Mouse (Mus musculus) MEL (cell line): ENCODE data around the gene Gcm2. TPM values are rescaled to one million over a fixed set of nuclear protein-coding genes. Genes with fewer than 3 reads are reported as not detected.

Source experiments
- DNase-seq: peaks from one replicate; pipeline ENCODE4 v3.0.0; 2011; ENCODE audit warnings: low read depth, low spot score
- H3K27ac ChIP-seq: 2 replicates; pipeline ENCODE4 v1.5.1; 2012; ENCODE audit warnings: low read depth, mild to moderate bottlenecking, control low read depth, low read length, moderate library complexity; ENCODE audit not compliant: control insufficient read depth
- H3K27me3 ChIP-seq, 2 experiments: fragments of 150-350 bp in 1 of 2; sonication (generic) in 1 of 2; 2 replicates each; pipeline ENCODE4 v1.6.1; 2012; ENCODE audit warnings: low read length in 2 of 2, mild to moderate bottlenecking in 2 of 2, improper control_type of control experiment in 1 of 2, moderate library complexity in 1 of 2; ENCODE audit not compliant: insufficient read depth in 2 of 2, control insufficient read depth in 1 of 2
- H3K36me3 ChIP-seq, 2 experiments: 2 replicates each; pipeline ENCODE4 v1.6.1; 2012 to 2014; ENCODE audit warnings: low read length in 2 of 2, improper control_type of control experiment in 1 of 2, inconsistent platforms in 1 of 2, mild to moderate bottlenecking in 1 of 2; ENCODE audit not compliant: insufficient read depth in 2 of 2, control insufficient read depth in 1 of 2
- H3K4me1 ChIP-seq, 2 experiments: fragments of 150-350 bp in 1 of 2; sonication (generic) in 1 of 2; 2 replicates each; pipeline ENCODE4 v1.6.1; 2012; ENCODE audit warnings: low read length in 2 of 2, improper control_type of control experiment in 1 of 2, mild to moderate bottlenecking in 1 of 2; ENCODE audit not compliant: insufficient read depth in 2 of 2, control insufficient read depth in 1 of 2
- H3K4me3 ChIP-seq, 2 experiments: fragments of 150-350 bp in 1 of 2; sonication (generic) in 1 of 2; 2 replicates each; pipeline ENCODE4 v1.5.1; 2012; ENCODE audit warnings: low read depth in 2 of 2, low read length in 2 of 2, mild to moderate bottlenecking in 2 of 2, moderate library complexity in 2 of 2, control low read depth in 1 of 2, improper control_type of control experiment in 1 of 2; ENCODE audit not compliant: control insufficient read depth in 1 of 2, insufficient read depth in 1 of 2
- H3K79me2 ChIP-seq: 2 replicates; pipeline ENCODE4 v1.6.1; 2012; ENCODE audit warnings: mild to moderate bottlenecking, low read length, moderate library complexity; ENCODE audit not compliant: control insufficient read depth, poor library complexity, insufficient read depth
- H3K9ac ChIP-seq: 2 replicates; pipeline ENCODE4 v1.6.1; 2012; ENCODE audit warnings: low read depth, mild to moderate bottlenecking, control low read depth, low read length, moderate library complexity; ENCODE audit not compliant: control insufficient read depth, poor library complexity, severe bottlenecking
- H3K9me3 ChIP-seq: fragments of 150-350 bp; sonication (generic); replicated peaks from 2 replicates; pipeline ENCODE4 v1.6.1; 2012; ENCODE audit warnings: mild to moderate bottlenecking, low read length, improper control_type of control experiment, moderate library complexity; ENCODE audit not compliant: insufficient read depth
- CTCF ChIP-seq, 3 experiments: IDR thresholded peaks in 2 of 3; conservative IDR thresholded peaks in 1 of 3; 2 replicates each; pipeline ENCODE4 v1.5.1; 2011 to 2012; ENCODE audit warnings: low read length in 3 of 3, low read depth in 2 of 3, mild to moderate bottlenecking in 2 of 3, improper control_type of control experiment in 1 of 3, inconsistent platforms in 1 of 3, mixed read lengths in 1 of 3, moderate library complexity in 1 of 3; ENCODE audit not compliant: control insufficient read depth in 1 of 3, insufficient read depth in 1 of 3, poor library complexity in 1 of 3, severe bottlenecking in 1 of 3
- GATA1 ChIP-seq: IDR thresholded peaks from 2 replicates; pipeline ENCODE4 v1.6.1; 2011; ENCODE audit warnings: low read depth, low read length, improper control_type of control experiment
- MAFK ChIP-seq: IDR thresholded peaks from 2 replicates; pipeline ENCODE4 v1.6.1; 2011; ENCODE audit warnings: low read depth, mild to moderate bottlenecking, low read length, improper control_type of control experiment, borderline replicate concordance
- MEF2A ChIP-seq: IDR thresholded peaks from 2 replicates; pipeline ENCODE4 v1.6.1; 2014; ENCODE audit warnings: low read depth, mild to moderate bottlenecking, inconsistent platforms, low read length, improper control_type of control experiment; ENCODE audit not compliant: poor library complexity, insufficient replicate concordance, severe bottlenecking; ENCODE audit errors: extremely low read depth
- MXI1 ChIP-seq: IDR thresholded peaks from 2 replicates; pipeline ENCODE4 v1.6.1; 2011; ENCODE audit warnings: mild to moderate bottlenecking, low read depth, low read length, improper control_type of control experiment
- MYB ChIP-seq: IDR thresholded peaks from 2 replicates; pipeline ENCODE4 v1.6.1; 2011; ENCODE audit warnings: mild to moderate bottlenecking, low read depth, low read length, improper control_type of control experiment
- MYC ChIP-seq: IDR thresholded peaks from 2 replicates; pipeline ENCODE4 v1.6.1; 2011; ENCODE audit warnings: low read depth, mild to moderate bottlenecking, low read length, improper control_type of control experiment, moderate library complexity
- POLR2A ChIP-seq, 2 experiments: IDR thresholded peaks; 2 replicates each; pipeline ENCODE4 v1.6.1; 2011 to 2012; ENCODE audit warnings: low read length in 2 of 2, mild to moderate bottlenecking in 2 of 2, control low read depth in 1 of 2, improper control_type of control experiment in 1 of 2, low read depth in 1 of 2, moderate library complexity in 1 of 2; ENCODE audit not compliant: control insufficient read depth in 1 of 2, insufficient read depth in 1 of 2, poor library complexity in 1 of 2
- TBP ChIP-seq: IDR thresholded peaks from 2 replicates; pipeline ENCODE4 v1.8.0; 2011; ENCODE audit warnings: low read depth, low read length, improper control_type of control experiment
- USF1 ChIP-seq: IDR thresholded peaks from 2 replicates; pipeline ENCODE4 v1.6.1; 2014; ENCODE audit warnings: low read depth, mild to moderate bottlenecking, inconsistent platforms, low read length, improper control_type of control experiment, moderate library complexity
- USF2 ChIP-seq, 2 experiments: IDR thresholded peaks; 2 replicates each; pipeline ENCODE4 v1.6.1; 2011 to 2012; ENCODE audit warnings: improper control_type of control experiment in 2 of 2, low read length in 2 of 2, borderline replicate concordance in 1 of 2, inconsistent platforms in 1 of 2, low read depth in 1 of 2, mild to moderate bottlenecking in 1 of 2; ENCODE audit not compliant: insufficient read depth in 1 of 2
- ZMIZ1 ChIP-seq: IDR thresholded peaks from 2 replicates; pipeline ENCODE4 v1.6.1; 2012; ENCODE audit warnings: low read depth, mild to moderate bottlenecking, inconsistent platforms, low read length, improper control_type of control experiment, moderate library complexity
- ZNF384 ChIP-seq: IDR thresholded peaks from 2 replicates; pipeline ENCODE4 v1.6.1; 2012; ENCODE audit warnings: low read depth, mild to moderate bottlenecking, inconsistent platforms, low read length, improper control_type of control experiment
- polyA plus RNA-seq, 2 experiments: library from polyadenylated mRNA; stranded (reverse) in 1 of 2; unstranded in 1 of 2; fragments of >175 nt in 1 of 2; fragments of >200 nt in 1 of 2; gene quantifications; 2 replicates each; pipeline versions ENCODE4 v1.2.1 to v1.2.4; 2012; ENCODE audit warnings: low replicate concordance in 2 of 2, low read depth in 1 of 2; ENCODE audit not compliant: insufficient read length in 2 of 2, insufficient read depth in 1 of 2, missing spikeins in 1 of 2
- total RNA-seq: library from RNA; depleted of rRNA; stranded (reverse); fragments of 300-350 nt; gene quantifications from 2 replicates; pipeline ENCODE4 v1.2.3, GENCODE M21; 2012; rRNA removed

Gcm2 gene
- total and polyA plus RNA-seq, 3 experiments, result not detected

DNA sequence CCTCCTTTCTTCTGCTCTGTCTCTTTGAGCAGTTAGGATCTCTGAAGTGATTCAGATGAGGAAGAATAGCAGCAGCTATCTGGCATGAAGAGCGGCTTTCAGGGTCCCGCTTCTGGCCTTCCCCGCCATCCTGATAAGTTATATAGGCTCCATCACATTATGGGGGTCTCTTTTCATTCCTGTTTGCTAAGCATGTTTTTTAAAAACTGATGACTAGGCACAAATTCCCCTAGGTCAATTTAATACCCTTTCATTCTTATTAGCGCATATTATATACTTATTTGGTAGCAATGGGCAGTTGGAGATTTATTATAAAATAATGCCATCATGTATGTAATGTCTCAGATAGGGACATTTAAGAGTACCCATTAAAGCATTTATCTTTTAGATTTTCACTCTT lies 43.2 kb downstream of the Gcm2 start:
- Histone ChIP-seq H3K27ac (no peak overlapping the region), H3K79me2 (no peaks in the 10 kb centered on the region), H3K9me3 (no peaks in the 10 kb centered on the region), H3K36me3 (no peaks in the 10 kb centered on the region), H3K4me3 (no peak overlapping the region), H3K27me3 (peaks cover 0 to under 1% of the 10 kb centered on the region in 2 experiments; a peak in 3 of 4 replicates), H3K9ac (no peak overlapping the region), H3K4me1 (no peaks in the 10 kb centered on the region)
- no peak for DNase-seq
- TF ChIP-seq TBP, result no peak
- 0 out of 2 replicates have a peak, but pooled peaks have one; percentile 33 for TF ChIP-seq MAFK

- no peak overlapping the region for H3K9ac ChIP-seq
- no peaks in the 10 kb centered on the region for H3K79me2 ChIP-seq
- H3K36me3 ChIP-seq, result no peaks in the 10 kb centered on the region
- H3K9me3 ChIP-seq, result no peaks in the 10 kb centered on the region
- peaks cover 0 to 9% of the 10 kb centered on the region in 2 experiments; a peak in 2 of 4 replicates for H3K27me3 ChIP-seq
- no peak for TF ChIP-seq GATA1
- no peak for TF ChIP-seq CTCF (IDR thresholded peaks at IDR 0.05 in 2 of 3, conservative IDR thresholded peaks at IDR 0.05 in 1 of 3; ENCODE audit: control insufficient read depth in 1 of 3, insufficient read depth in 1 of 3, low read depth in 2 of 3, low read length in 3 of 3, poor library complexity in 1 of 3, severe bottlenecking in 1 of 3)
- no peak for TF ChIP-seq USF1
- TF ChIP-seq MEF2A, result no peak
- TF ChIP-seq POLR2A (IDR thresholded peaks at IDR 0.05; ENCODE audit: control insufficient read depth in 1 of 2, insufficient read depth in 1 of 2, low read depth in 1 of 2, low read length in 2 of 2, poor library complexity in 1 of 2), result no peak
- TF ChIP-seq MXI1, result no peak
- TF ChIP-seq ZMIZ1, result no peak
- no peak for TF ChIP-seq MYB
- TF ChIP-seq MYC, result no peak
- TF ChIP-seq USF2 (IDR thresholded peaks at IDR 0.05; ENCODE audit: borderline replicate concordance in 1 of 2, insufficient read depth in 1 of 2, low read depth in 1 of 2, low read length in 2 of 2), result no peak
- no peak for TF ChIP-seq ZNF384
- DNase-seq, result no peak
- no peak overlapping the region for H3K27ac ChIP-seq
- H3K4me3 ChIP-seq, result no peak overlapping the region
- no peaks in the 10 kb centered on the region for H3K4me1 ChIP-seq
These were observed 58.9 kb downstream of the Gcm2 start for GRCm38 (mm10) chr13:41051965-41052364.

Other genes starting within 250 kb of the Gcm2 start
- 94.5 and 109 TPM in 2 replicates for gene Pak1ip1, start 110.0 kb downstream of the Gcm2 start, total RNA-seq
- gene Pak1ip1, start 110.0 kb downstream of the Gcm2 start, polyA plus RNA-seq, result 100 to 1,000 TPM in 1 of 2 experiments, not detected in 1; 101 TPM
- gene Tmem14c, start 94.7 kb downstream of the Gcm2 start, total RNA-seq, result 260 and 319 TPM in 2 replicates
- 100 to 1,000 TPM in 1 of 2 experiments, not detected in 1; 294 TPM for gene Tmem14c, start 94.7 kb downstream of the Gcm2 start, polyA plus RNA-seq
- gene Mak, start 31.3 kb downstream of the Gcm2 start, total RNA-seq, result not detected in 2 replicates
- not detected for gene Mak, start 31.3 kb downstream of the Gcm2 start, polyA plus RNA-seq
- not detected in 2 replicates for gene Sycp2l, start 3.3 kb upstream of the Gcm2 start, total RNA-seq
- not detected for gene Sycp2l, start 3.3 kb upstream of the Gcm2 start, polyA plus RNA-seq
- gene Elovl2, start 109.4 kb upstream of the Gcm2 start, total RNA-seq, result not detected in 2 replicates
- not detected for gene Elovl2, start 109.4 kb upstream of the Gcm2 start, polyA plus RNA-seq
- 10.7 and 11.1 TPM in 2 replicates for gene Smim13, start 138.8 kb upstream of the Gcm2 start, total RNA-seq
- 10 to 100 TPM in 1 of 2 experiments, not detected in 1; 13.1 TPM for gene Smim13, start 138.8 kb upstream of the Gcm2 start, polyA plus RNA-seq
- not detected in 2 replicates for gene Gm17364, start 162.9 kb upstream of the Gcm2 start, total RNA-seq
- gene Gm17364, start 162.9 kb upstream of the Gcm2 start, polyA plus RNA-seq, result not detected